Mouse (Mus musculus): ENCODE results near the gene Hdac5. TPM values are rescaled to one million over a fixed set of nuclear protein-coding genes. Genes with fewer than 3 reads are reported as not detected.
A peak's percentile ranks its signal among the peaks of the same experiment; 100 is the strongest.

Gene Hdac5
- polyA plus RNA-seq, 1 experiment = 96.3 TPM

DNA sequence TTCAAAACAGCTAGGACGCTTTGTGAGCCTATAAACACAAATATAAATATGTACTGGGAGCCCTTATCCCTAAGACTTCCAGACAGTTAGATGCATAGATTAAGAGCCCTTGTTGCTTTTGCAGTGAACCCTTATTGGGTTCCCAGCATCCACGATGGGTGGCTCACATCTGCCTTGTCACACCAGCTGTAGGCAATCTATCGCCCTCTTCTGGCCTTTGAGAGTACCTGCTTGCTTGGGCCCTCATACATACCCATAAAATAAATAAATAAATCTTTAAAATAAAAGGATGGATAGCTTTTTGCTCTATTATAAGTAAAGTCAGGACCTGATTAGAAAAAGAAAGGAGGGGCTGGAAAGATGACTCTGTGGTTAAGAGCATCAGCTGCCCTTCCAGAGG, 28.6 kb upstream of the Hdac5 start:
- TF ChIP-seq POLR2A (IDR thresholded peaks at IDR 0.05; ENCODE audit: borderline replicate concordance, low read depth, low read length) (no peak), CTCF (IDR thresholded peaks at IDR 0.05; ENCODE audit: low read depth, low read length) (no peak)
- H3K4me3 ChIP-seq (ENCODE audit: insufficient read depth, low read length) = no peak overlapping the region
- no peak overlapping the region for H3K27ac ChIP-seq (ENCODE audit: insufficient read depth, low read depth, low read length)
- H3K4me1 ChIP-seq (ENCODE audit: control insufficient read depth, insufficient read depth, low read length) = no peaks in the 10 kb centered on the region

DNA sequence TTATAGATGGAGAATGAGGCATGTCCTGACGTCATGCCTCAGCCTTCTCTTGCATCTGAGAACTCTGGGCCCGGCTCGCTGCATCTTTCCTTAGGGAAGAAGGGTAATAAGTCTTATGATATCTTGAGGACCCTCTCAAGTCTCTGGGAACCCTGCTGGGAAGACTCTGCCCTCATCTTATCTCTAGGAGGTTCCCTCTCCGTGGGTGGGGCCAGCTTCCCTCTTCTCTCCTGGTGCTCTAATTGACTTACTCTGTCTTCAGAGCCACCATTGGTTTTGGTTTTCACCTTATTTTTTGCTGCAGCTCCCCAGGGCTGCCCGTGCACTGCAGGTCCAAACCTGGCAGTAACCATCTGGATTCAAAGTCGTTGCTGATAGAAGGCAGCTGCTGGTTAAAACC, 28.1 kb upstream of the Hdac5 start:
- H3K4me3 ChIP-seq (ENCODE audit: insufficient read depth, low read length) = no peak overlapping the region
- no peaks in the 10 kb centered on the region for H3K4me1 ChIP-seq (ENCODE audit: control insufficient read depth, insufficient read depth, low read length)
- no peak overlapping the region for H3K27ac ChIP-seq (ENCODE audit: insufficient read depth, low read depth, low read length)
- TF ChIP-seq POLR2A (IDR thresholded peaks at IDR 0.05; ENCODE audit: borderline replicate concordance, low read depth, low read length) (no peak), CTCF (IDR thresholded peaks at IDR 0.05; ENCODE audit: low read depth, low read length) (no peak)

DNA sequence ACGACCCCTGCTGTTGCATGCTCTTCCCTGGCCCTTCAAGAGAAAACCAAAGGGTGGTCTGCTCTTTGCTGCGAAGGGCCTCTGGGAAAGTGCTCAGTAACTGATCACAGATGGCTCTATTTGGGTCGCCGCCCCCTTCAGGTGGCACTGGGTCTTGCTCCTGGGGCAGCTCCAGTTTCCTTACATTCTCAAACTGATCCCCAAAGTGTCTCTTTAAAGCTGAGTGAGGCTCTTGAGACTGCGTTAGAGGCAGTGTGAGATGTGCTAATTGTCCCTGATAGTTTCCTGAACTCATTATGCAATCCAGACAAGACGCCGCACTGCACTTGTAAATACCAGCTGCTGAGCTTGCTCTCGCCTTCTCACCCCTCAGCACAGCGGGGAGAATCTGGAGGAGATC, 27.5 kb upstream of the Hdac5 start:
- TF ChIP-seq POLR2A (IDR thresholded peaks at IDR 0.05; ENCODE audit: borderline replicate concordance, low read depth, low read length) = no peak
- 0 out of 2 replicates have a peak, but pooled peaks have one; percentile 13 for TF ChIP-seq CTCF (IDR thresholded peaks at IDR 0.05; ENCODE audit: low read depth, low read length)
- Histone ChIP-seq H3K27ac (ENCODE audit: insufficient read depth, low read depth, low read length) (no peak overlapping the region), H3K4me1 (ENCODE audit: control insufficient read depth, insufficient read depth, low read length) (no peaks in the 10 kb centered on the region), H3K4me3 (ENCODE audit: insufficient read depth, low read length) (no peak overlapping the region)

DNA sequence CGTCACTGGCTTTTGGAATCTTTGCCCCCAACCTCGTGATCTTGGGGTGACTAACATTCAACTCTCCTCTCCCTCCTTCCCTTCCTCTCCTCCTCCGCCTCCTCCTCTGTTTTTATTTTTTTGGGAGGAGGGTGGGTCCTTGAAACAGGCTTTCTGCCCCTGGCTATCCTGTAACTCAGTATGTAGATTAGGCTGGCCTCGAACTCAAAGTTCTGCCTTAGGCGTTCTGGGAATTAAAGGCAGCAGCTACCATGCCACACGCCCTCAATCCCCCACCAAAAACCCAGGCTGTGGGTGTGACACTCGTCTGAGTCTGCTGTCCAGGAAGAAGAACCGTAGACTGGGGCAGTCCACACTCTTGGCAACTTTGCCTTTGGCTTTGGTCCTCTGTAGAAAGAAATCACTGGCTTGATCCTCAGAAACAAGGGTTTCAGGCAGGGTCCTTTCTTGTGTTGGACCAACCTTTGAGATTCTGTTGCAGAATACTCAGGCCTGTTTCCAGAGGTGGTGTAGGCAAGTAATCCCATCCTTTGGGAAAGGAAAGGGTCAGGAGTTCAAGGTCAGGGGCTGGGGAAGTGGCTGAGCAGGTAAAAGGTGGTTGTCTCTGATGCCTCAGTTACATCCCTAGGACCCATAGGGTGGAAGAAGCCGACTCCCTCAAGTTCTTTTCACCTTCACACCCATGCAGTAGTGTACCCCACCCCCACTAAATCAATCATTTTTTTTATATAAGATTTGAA, 19.6 kb upstream of the Hdac5 start:
- Histone ChIP-seq H3K27ac (ENCODE audit: insufficient read depth, low read depth, low read length) (peak overlapping the region; percentile 11), H3K4me3 (ENCODE audit: insufficient read depth, low read length) (peak overlapping the region; percentile 64), H3K4me1 (ENCODE audit: control insufficient read depth, insufficient read depth, low read length) (peaks cover 14% of the 10 kb centered on the region)
- no peak for TF ChIP-seq CTCF (IDR thresholded peaks at IDR 0.05; ENCODE audit: low read depth, low read length)
- TF ChIP-seq POLR2A (IDR thresholded peaks at IDR 0.05; ENCODE audit: borderline replicate concordance, low read depth, low read length) = no peak

DNA sequence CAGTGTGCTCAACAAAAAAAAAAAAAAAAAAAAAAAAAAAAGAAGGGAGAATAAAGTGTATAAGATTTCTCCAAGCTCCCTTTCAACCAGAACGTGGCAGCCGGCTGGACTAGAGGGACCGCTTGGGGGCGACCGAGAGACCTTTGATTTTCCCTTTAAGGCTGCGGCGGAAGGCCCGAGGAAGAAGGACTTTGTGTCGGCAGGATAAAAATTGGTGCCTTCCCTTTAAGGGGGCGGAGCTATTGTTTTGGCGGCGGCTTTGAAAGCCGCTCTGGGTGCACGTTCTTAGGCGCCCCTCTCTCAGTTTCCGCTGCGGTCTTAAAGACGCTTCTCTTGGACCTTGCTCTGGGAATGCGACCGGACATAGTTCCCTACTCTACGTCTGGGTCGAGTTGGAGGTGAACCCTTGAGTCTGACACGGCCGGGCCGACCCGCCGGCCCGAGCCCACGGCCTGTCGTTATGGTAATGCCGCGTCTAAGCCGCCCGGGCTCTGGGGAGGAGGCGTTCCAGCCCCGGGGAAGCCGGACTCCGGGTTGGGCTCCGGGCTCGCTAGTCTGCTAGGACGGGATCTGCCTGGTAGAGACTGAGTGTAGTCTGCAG, 18.8 kb upstream of the Hdac5 start, which contains the start of gene BC030867:
TSS of gene BC030867 (plus strand) at position 253 of the 601 bp plus-strand sequence.
- peak; percentile 50; the same call in 1 of the 2 replicates for TF ChIP-seq CTCF (IDR thresholded peaks at IDR 0.05; ENCODE audit: low read depth, low read length)
- no peak for TF ChIP-seq POLR2A (IDR thresholded peaks at IDR 0.05; ENCODE audit: borderline replicate concordance, low read depth, low read length)
- H3K27ac ChIP-seq (ENCODE audit: insufficient read depth, low read depth, low read length) = peak within 1 kb of the TSS; percentile 11

DNA sequence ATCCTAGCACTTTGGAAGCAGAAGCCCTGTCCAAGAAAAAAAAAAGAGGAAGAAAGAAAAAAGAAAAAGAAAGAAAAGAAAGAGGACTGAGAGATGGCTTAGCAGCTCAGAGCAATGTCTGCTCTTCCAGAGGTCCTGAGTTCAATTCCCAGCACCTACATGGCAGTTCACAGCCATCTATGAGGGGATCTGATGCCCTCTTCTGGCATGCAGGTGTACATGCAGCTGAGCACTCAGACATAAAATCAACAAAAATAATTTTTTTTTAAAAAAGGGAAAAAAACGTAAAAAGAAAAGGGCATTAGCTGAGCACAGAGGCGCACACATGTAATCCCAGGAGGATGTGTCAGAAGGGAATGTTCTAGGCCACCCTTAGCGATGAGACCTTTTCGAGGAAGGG, 16.9 kb upstream of the Hdac5 start:
- TF ChIP-seq POLR2A (IDR thresholded peaks at IDR 0.05; ENCODE audit: borderline replicate concordance, low read depth, low read length) (no peak), CTCF (IDR thresholded peaks at IDR 0.05; ENCODE audit: low read depth, low read length) (peak; percentile 36; the same call in 1 of the 2 replicates)

More for the DNA sequence above, 18.8 kb upstream of the Hdac5 start, which contains the start of gene BC030867:
- peak within 1 kb of the TSS; percentile 64 for H3K4me3 ChIP-seq (ENCODE audit: insufficient read depth, low read length)
- H3K4me1 ChIP-seq (ENCODE audit: control insufficient read depth, insufficient read depth, low read length) = peaks cover 16% of the 10 kb centered on the region

DNA sequence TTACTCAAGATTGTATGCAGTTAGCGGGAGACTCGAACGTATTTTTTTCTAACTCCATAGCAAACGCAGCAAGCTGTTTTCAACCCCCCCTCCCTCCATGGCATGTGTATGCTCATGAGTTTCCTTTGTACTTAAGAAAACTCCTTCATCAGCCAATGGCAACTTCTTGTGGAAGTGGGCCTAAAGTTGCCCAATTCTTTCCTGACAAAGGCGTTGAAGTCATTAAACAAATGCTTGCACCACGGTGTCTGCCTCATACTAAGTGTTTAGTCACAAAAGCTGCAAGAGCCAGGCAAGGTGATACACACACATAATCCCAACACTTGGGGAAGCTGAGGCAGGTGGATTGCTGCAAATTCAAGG, 16.3 kb upstream of the Hdac5 start:
- no peak for TF ChIP-seq POLR2A (IDR thresholded peaks at IDR 0.05; ENCODE audit: borderline replicate concordance, low read depth, low read length)
- Histone ChIP-seq H3K4me3 (ENCODE audit: insufficient read depth, low read length) (peak overlapping the region; percentile 67), H3K4me1 (ENCODE audit: control insufficient read depth, insufficient read depth, low read length) (peaks cover 16% of the 10 kb centered on the region), H3K27ac (ENCODE audit: insufficient read depth, low read depth, low read length) (peak overlapping the region; percentile 90)

More for the DNA sequence above, 16.9 kb upstream of the Hdac5 start:
- Histone ChIP-seq H3K4me1 (ENCODE audit: control insufficient read depth, insufficient read depth, low read length) (peaks cover 16% of the 10 kb centered on the region), H3K4me3 (ENCODE audit: insufficient read depth, low read length) (no peak overlapping the region), H3K27ac (ENCODE audit: insufficient read depth, low read depth, low read length) (peak overlapping the region; percentile 90)

DNA sequence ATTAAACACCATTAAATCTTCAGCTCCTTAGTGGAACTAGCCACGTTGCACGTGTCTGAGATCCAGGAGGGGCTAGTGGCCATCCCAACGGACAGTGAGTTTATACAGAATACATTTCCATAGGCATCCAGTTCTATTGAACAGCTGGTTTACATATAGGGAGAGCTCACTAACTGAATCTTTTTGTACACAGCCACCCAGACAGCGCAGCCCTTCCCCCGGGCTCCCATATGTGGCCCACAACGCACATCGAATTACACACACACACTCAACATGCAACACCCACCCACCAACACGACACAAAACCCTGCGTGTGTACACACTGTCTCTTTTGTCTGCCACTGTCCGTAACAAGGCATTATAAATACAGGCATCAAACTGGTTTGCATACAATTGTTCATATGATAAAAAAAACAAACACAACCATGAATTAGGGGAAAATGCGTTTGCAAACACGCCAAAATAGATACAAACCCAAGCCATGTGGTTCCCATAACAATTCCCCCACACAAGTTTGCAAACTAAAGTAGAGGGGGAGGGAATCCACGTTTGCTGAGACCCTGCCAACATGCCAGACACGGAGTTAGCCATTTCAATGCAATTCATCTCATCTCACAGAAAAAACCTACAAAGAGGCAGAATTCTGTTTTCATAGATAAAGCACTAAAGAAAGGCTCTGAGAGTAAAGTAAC, 15.8 kb upstream of the Hdac5 start:
- peak overlapping the region; percentile 90 for H3K27ac ChIP-seq (ENCODE audit: insufficient read depth, low read depth, low read length)
- H3K4me1 ChIP-seq (ENCODE audit: control insufficient read depth, insufficient read depth, low read length) = peaks cover 16% of the 10 kb centered on the region
- peak overlapping the region; percentile 67 for H3K4me3 ChIP-seq (ENCODE audit: insufficient read depth, low read length)
- 0 out of 2 replicates have a peak, but pooled peaks have one; percentile 8 for TF ChIP-seq CTCF (IDR thresholded peaks at IDR 0.05; ENCODE audit: low read depth, low read length)
- no peak for TF ChIP-seq POLR2A (IDR thresholded peaks at IDR 0.05; ENCODE audit: borderline replicate concordance, low read depth, low read length)

DNA sequence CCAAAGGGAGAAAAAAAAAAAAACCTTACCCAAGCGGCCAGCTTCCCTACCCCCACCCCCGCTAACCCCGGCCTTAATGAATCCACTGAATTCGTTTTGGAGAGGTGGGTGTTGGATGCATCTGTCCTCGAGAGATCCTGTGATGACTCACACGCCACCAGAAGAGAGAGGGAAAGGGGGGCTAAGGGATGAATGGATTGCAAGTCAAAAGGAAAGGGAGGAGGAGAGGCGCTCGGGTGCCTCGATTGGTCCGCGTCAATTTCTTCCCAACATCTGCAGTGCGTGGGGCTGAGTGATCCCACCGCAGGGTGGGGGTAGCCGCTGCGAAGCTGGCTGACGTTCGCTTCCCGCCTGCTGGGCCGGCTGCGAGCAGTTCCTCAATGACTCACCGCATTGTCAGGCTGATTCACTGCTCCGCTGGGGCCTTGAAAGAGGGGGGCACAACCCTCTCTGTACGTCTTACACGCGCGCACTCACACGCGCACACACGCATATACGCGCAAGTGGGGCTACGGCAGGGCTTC, 15.0 kb upstream of the Hdac5 start:
- H3K4me3 ChIP-seq (ENCODE audit: insufficient read depth, low read length) = peak overlapping the region; percentile 67
- TF ChIP-seq CTCF (IDR thresholded peaks at IDR 0.05; ENCODE audit: low read depth, low read length) (no peak), POLR2A (IDR thresholded peaks at IDR 0.05; ENCODE audit: borderline replicate concordance, low read depth, low read length) (no peak)
- peaks cover 16% of the 10 kb centered on the region for H3K4me1 ChIP-seq (ENCODE audit: control insufficient read depth, insufficient read depth, low read length)
- H3K27ac ChIP-seq (ENCODE audit: insufficient read depth, low read depth, low read length) = peak overlapping the region; percentile 90
